Mouse (Mus musculus) E14TG2a.4 (cell line): ENCODE measurements around the gene Cdh10.

Source experiments
- CTCF ChIP-seq: conservative IDR thresholded peaks from 2 replicates; pipeline ENCODE4 v1.5.1; 2014; ENCODE audit warnings: low read length
- NANOG ChIP-seq: IDR thresholded peaks from 2 replicates; pipeline ENCODE4 v1.6.1; 2014; ENCODE audit warnings: borderline replicate concordance, low read length, mixed read lengths
- POU5F1 ChIP-seq: IDR thresholded peaks from 2 replicates; pipeline ENCODE4 v1.6.1; 2014; ENCODE audit warnings: low read length, borderline replicate concordance

GRCm38 (mm10) chr15:18869871-18870270 is 51.1 kb downstream of the Cdh10 start:
- TF ChIP-seq CTCF (no peak), POU5F1 (no peak), NANOG (no peak)
